Mouse (Mus musculus): ENCODE measurements around the gene Actr8.

The Actr8 gene

DNA sequence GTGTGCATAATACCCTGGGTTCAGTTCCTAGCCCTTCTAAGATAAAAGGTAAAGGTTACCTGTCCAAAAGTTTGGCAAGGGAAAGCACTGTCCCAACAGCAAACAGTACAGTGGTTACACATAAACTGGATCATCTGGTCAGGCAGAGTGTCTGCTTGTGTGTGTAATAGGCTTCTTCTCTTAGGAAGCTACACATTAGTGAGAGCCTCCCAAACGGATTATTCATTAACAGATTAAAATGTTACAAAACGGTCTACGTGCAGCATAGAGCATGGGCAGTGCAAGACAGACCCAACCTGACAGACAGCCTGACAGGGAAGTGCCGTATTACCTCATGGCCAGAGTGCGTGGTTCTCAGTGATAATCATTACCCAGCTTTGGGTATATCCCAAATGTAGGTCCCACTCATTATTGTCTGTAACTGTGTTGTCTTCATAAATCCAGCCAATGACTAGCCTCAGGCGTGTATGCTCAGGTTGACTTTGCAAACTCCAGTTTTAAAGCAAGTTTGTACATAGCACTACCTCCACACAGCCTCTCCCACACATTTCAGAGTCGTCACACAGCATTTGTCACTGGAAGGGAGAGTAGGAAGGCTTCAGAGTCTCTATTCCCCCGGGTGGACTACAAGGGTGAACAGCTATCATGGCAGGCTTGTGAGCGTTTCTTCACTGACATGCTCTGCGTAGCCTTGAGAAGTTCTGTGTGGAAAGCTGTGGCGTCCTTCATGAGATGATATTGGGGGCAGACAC, 18.0 kb downstream of the Actr8 start:
- DNase-seq = no peak

DNA sequence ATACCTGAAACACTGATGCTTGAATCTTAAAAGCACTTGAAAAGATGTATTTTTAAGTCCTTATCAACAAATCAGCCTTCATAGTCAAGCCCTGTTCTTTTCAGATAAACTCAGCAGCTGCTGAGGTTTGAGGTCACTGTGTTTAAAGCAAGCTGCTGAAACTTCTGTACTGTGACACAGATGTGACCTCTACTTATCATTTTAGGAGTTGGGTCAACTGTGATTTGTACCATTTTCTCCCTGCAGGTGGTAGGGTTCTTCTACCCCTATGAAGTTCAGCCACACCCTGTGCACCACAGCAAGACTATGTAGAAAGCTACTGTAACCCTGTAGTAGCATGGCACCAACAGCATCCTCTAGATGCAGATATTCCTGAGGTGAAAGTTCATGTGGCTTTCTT, 19.2 kb downstream of the Actr8 start:
- no peak for DNase-seq

DNA sequence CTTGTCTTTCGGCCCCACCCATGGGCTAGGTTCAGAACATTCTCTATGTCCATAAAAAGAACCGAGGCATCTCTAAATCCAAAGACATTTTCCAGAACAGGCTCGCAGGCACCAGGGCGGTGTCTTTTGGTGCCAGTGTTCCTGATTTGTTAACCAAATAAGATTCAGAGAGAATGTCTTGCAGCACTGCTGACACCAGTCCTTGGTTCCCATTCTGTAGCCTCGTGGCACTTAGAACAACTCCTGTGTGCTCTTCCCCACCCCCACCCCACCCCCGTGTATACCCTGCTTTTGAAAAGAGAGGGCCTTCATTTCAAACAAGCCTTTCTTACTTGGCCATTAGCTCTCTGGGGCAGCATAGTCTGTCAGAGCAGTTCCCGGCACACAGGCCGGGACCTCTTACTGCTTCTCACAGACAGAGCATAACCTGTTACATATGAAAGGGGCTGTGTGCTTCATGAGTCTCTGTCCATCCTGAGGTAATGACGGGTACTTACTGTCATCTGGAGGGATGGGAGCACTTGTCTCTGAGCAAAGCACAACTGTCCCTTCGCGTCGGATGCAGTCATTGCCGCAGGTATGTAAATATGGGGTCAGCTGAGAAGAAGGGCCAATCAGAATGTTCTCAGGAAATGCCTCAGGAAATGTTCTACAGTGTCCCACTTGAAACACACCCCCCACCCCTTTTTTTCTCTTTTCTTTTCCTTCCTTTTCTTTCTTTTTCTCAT, 20.8 kb downstream of the Actr8 start:
- no peak for DNase-seq

DNA sequence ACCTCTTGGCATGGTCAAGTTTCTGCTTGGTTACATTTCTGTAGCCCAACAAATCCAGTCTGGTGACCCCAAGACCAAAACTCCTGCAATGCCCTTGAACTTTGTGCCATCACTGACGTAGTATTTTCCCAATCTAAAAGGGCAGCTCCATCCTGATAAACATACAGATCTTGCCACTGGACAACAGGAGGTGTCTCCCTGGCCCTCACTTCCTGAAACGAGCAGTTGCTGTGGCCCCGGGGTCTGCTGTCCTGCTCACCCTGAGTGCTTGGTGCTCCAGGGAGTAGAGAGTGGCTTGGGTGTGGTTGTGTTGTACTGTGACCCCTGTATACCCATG, 21.3 kb downstream of the Actr8 start:
- no peak for DNase-seq

DNA sequence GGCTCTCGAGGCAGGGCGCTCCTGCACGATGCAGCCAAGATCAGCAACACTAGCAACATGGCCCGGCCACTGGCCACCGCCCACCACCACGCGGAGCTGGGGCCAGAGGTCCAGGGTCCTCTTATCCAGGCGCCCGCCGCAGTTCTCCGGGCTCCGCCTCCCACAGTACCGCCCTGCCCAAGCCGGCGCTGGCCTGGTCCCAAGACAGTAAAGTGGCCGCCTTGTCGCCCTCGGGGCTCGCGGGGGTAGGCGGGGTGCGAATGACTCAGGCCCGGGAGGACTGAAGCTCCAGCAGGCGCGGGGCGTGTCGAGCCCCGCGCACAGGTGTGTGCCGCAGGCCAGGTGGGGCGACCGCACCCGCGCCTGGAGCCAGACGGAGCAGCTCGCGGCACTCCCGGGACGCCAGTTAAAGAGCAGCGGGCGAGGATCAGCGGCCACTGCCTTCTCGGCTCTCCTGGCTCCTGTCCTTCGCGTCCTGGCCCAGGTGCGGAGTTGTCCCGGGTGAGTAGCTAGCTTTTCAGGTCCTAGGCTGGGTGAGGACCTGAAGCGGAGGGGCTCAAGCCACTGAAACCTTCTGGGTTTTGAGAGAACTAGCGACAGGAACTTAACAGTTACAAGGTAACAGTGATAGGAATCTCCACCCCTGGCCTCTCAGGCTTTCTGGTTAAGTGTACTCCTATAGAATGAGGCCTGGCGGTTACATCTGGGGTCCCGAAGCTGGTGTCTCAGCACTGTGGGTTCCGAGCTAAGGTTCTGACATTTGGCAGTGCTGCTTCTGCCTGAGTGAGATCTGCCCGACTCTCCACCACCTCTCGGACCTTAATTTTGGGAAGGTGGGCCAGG, 30.8 kb downstream of the Actr8 start, which contains the start of the genes Il17rb and Chdh:
Gene Il17rb (minus strand): TSS at position 164 of the 843 bp plus-strand sequence.
Gene Chdh (plus strand): TSS at position 291 of the 843 bp plus-strand sequence.
- DNase-seq = peak; percentile 43

DNA sequence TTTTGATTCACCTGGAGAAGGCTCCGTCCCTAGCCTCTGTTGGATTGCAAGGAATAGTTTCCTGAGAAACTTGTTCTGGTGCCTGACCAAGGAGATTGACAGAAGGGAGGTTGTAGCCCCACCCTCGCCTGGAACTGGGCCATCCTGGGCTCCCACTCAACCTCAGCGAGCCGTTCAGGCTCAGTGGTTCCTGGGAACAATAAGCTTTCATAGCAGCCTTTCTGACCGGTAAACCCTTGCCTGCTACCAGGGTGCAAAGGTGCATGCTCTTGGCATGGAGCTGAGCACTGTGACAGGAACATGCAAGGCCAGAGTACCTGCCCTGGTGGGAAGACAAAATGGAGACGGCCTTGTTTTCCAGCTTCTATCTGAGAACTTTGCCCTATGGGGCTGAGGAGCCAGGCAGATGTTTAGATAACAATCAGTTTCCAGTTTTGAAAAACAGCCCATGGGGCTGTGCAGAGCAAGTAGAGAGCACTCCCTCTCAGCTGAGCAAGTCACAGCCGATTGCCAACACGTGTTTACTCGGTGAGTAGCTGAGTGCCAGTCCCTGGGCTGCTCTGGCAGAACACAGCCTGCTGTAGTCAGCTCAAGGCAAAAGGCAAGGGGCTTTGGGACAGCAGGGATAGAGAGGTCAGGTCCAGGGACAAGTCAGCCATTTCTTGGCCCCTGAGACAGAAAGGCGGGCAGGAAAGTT, 31.9 kb downstream of the Actr8 start:
- DNase-seq = peak; percentile 47

DNA sequence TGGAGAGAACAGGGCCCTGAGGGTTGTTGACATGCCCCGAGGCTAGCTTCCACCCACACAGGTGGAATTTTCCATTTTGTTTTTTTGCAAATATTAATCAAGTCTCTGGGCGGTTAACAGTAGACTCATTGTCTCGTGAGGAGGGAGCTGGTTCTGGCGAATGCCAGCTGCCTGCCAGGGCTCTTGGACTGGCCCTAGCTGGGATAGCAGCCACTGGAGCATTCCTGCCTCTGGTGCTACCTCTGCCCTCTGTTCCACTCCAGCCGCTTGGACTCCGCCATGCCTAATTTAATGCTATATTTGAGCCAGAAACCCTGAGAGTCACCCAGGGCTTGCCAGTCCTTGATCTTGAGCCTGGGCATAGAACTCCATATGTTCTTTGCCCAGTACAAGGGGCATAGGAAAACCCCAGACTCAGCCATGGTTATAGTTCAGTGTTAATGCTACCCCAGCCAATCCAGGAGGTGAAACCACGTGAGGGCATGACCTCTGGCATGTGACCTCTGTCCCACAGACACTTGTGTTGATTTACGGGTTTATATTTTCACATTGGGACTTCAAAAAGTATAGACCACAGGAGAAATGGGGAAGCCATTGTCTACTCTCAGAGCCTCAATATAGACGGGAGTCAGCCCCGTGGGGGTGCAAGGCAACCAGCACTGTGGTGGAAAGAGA, 33.9 kb downstream of the Actr8 start:
- DNase-seq = no peak

DNA sequence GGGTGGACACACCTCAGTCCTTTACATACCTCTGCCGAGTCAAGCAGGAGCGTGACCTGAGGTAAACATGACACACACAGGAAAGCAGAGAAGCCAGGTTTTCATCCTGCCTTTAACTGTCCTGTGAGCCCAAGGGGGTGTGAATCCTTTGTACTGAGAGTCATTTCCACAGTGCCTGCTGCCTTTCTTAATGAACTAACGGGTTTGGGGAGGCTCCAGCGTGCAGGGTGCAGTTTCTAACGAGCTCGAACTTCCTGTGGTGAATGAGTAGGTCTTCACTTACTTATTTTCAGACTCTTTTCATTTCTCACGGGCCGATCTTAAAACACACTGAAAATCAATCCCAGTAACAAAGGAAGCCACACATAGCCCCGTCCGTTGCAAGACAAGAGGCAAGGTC, 36.4 kb downstream of the Actr8 start:
- no peak for DNase-seq

DNA sequence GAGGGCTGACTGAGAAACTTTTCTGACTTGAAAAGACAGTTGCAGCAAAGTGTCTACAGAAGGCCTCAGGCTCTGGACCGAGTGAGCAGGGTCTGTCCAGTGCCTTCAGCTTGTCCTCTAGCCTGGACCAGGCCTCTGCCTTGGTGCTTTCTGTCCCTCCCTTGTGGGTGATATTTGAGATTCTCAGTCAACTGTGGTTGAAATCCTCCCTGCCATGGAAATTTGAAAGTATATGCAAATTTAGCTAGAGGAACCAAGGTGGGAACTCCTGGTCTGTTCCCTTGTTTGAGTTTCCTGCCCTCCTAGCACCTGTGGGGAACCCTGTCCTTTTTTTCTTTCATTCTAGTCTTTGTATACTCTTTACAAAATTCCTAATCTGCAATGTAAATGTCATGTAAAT, 36.9 kb downstream of the Actr8 start:
- DNase-seq = no peak

DNA sequence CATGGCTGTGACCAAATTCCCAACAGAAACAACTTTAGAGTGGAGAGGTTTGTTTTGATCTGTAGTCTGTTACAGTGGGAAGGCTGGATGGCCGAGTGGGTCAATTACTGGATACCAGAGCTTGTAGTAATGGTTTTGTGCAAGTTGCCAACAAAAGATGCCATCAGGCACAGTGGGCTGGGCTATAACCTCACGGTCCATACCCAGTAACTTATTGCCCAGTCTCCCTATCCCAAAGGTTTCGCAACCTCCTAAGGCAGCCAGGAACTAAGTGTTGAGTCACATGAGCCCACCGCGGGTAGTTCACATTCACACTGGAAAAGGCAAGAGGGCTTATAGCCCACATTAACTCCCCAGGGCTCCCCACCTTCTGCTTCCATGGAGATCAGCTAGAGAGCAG, 38.5 kb downstream of the Actr8 start:
- no peak for DNase-seq

DNA sequence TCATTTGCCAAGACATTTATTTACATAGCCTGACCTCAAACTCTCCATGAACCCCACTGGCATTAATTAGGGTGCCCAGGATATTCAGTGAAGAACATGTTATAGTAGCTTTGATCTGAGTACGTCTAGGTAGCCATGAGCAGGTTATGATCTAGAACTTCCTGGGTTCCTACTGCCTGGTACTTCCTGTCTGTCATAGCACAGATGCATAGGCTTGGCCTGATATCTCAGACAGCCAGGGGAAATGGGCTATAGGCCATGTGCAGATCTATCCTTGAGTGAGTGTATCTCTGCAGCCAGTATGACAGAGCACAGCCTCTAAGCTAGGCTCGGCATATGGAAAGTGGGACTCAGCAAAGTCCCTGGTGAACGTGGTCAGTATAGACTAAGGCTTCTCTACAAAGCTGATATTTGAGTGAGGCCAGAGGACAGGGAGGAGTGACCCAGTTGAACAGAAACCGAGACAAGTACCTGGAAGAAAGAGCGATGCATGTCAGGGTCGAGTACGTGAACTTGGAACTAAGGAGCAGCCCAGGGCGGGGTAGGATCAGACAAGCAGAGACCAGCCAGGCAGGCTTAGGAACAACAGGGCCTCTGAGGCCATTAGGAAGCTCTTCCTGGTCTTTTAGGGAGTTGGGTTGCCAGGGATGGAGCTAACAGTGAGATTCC, 39.8 kb downstream of the Actr8 start:
- no peak for DNase-seq

DNA sequence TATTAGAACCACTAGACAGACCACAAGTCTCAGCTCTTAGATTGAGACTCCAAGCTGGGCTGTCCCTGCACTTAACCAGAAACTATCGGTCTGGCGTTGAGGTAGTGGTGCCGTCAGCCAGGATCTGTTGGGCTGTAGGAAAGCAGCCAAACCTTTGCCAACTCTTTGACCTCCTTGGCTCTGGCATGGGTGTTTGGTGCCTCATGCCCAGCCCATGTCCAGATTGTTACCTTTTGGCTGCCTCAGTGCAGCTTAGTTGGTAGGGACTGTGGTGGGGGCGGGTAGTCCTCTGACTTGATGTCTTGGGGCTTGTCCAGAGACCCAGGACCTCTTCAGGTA, 40.3 kb downstream of the Actr8 start:
- no peak for DNase-seq

DNA sequence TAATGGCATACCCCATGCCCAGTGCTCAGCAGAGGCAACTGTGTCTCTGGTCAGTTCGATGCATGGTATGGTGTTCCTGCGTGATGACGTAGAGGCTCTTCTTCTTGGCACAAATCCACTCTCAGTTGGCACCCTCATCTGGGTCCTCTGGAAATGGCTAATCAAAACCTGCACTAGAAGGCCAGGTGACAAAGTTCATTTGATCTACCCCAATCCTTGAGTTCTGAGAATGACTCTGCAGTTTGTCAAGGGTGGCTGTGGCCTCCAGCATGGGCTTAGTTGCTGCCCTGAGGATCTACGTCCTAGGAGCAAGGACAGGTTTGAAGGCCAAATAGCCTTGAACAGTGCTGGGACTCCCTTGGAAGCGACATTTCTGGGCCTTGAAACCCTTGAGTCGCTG, 40.7 kb downstream of the Actr8 start:
- DNase-seq = no peak

DNA sequence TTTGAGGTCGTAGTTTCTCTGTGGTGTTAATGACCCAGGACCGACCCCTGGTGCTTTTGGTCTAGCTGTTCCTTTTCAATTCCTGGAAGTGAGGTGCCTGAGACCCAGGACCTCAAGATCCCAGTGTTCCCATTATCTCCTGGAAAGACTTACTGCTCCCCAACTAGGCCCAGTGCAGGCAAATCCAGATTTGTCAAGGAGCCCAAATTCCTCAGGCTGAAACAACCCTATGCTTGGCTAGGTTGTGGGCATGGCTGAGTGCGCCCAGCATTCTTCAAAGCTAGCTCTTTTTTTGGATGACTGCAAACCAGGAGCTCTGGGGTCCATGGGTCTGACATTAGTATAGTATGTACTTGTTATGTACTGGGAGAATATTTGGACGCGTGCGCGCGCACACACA, 41.2 kb downstream of the Actr8 start:
- DNase-seq = no peak

DNA sequence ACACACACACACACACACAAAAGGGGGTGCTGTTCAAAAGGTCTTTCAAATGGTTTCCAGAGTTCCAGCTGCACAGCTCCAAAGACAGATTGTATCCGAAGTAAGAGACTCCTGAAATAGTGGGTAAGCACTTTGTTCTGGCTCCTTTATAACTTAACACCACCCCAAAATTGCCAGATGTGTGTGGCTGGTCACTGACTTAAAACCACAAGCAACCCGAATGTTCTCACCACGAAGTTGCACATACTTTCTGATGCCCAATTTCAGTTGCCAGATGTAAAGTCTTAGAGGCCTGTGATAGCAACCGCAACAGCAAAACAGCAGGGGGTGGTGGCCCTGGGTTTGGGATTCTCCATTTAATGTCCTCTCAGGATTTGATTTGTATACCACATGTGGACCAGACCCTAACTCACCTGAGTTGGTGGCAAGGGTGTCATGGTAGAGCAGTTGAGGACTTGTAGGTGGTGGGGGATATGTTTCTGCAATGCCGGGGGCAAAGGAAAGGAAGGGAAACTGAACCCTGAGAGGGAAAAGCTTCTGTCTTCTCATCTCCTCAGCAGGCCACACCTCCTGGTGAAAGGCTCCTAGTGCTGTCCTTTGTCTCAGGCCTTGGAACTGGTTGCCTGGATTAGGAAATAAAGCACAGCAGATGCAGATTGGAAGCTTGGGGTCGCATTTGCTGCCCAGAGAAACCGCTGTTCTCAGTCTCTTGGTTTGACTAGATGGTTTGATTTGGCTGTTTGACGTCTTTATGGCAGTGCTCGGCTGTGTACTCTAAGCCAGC, 41.8 kb downstream of the Actr8 start:
- DNase-seq = no peak

DNA sequence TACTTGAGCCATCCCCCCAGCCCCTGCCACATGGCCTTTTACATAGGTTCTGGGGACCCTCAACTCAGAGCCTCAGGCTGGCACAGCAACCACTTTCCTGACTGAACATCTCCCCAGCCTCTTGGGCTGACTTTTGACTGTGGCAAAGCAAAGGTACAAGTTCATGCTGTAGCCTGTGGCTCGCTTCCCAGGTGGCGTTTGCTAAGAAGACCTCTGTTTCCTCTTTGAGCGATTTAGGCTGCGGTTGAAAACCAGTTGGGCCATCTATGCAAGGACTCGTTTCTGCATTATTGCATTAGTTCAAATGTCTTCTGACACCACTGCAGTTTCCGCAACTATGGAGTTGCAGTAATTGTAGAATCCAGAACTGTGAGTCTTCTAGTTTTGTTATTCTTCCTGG, 44.3 kb downstream of the Actr8 start:
- DNase-seq = no peak

DNA sequence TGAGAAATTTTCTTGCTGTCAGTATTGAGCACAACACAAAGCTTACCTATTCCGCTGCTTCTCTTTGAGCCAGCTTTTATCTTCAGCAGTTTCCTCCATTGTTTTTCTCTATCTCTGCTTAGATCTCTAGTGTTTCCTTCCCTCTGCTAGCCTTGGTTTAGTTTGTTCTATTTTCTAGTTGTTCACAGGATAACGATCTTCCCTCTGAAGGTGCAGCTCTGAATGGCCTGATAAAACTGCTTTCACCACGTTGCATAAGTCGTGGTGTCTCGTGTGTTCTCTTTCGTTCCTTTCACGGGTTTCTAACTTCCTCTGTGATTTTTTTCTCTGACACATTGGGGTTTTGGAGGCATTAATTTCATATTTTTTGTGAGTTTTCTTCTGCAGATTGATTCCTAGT, 46.2 kb downstream of the Actr8 start:
- DNase-seq = no peak

DNA sequence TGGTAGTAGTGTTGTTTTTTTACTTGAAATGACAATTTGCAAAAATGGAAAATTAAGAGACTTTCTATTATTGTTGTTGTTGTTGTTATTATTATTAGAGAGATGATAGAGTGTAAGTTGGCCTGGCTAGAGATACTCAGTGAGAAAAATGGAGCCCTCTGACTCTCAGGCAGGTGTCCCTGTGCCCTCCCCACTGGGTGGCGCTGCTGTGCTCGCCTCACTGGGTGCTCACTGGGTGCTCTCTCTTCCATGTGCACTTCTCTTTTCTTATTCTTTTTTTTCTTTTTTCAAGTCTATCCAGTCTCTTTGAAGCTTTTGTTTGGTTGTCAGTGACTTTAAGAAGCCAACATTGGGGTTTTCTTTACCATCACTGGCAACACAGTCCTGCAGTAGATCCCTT, 49.2 kb downstream of the Actr8 start:
- DNase-seq = no peak

DNA sequence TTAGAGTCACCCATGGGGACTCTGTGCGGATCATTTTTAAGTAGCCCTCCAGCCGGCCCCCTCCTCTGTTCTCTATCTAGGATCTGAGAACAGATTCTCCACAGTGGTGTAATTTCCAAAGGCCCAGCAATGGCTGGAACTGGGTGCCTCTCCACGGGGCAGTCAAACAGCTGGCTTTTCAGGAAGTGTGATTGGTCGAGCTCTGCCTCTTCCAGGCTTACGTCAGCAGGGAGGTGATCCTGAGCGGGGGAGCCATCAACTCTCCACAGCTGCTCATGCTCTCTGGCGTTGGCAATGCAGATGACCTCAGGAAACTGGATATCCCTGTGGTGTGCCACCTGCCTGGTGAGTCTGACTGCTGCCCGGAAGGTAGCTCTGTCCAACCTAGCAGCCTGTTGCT, 55.3 kb downstream of the Actr8 start:
- DNase-seq = no peak

DNA sequence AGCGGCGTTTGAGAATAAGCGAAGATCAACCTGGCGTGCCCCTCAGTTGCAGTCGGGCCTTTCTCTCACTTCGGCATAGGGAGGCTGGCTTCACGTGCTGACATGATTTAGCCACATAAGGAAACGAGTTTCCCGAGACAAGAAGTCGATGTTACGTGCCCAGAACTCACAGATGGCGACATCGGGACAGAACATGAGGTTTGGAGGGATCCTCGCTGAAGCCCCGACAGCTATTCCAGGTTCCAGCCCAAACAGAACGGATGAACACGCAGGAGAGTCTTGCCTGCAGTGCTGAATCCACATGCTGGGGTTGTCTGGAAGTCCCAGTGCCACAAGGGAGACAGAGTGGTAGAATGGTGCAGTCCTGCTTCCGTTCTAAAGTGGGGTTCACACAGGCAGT, 60.3 kb downstream of the Actr8 start:
- no peak for DNase-seq

DNA sequence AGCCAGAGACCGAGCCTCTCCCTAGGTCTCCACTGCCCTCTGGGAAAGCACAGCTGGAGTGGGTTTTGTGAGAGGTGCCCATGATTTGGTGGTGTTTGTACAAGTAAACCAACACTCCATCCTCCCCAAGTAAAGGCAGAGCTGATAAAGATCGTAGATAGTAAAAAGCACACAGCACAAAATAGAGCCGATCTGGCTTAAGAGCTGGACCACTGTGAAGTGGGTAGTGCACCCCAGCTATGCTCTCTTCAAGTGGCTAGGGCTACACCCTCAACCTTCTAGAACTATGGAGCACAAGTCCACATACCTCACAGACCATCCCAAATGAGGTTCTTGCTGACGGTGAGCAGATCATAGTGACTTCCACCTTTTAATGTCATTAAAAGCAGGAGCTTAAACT, 61.3 kb downstream of the Actr8 start:
- no peak for DNase-seq
